Mouse (Mus musculus) C2C12 (cell line): ENCODE measurements around the gene Frmd4b. TPM values are rescaled to one million over a fixed set of nuclear protein-coding genes. Genes with fewer than 3 reads are reported as not detected.

Source experiments
- H3K27me3 ChIP-seq: one replicate; pipeline ENCODE4 v1.6.1; 2011; ENCODE audit not compliant: control insufficient read depth, insufficient read depth, insufficient read length
- H3K36me3 ChIP-seq: one replicate; pipeline ENCODE4 v1.6.1; 2011; ENCODE audit not compliant: control insufficient read depth, insufficient read depth
- H3K4me3 ChIP-seq: one replicate; pipeline ENCODE4 v1.5.1; 2011; ENCODE audit warnings: mild to moderate bottlenecking, control low read depth; ENCODE audit not compliant: poor library complexity, insufficient read depth, severe bottlenecking
- H3K79me2 ChIP-seq: one replicate; pipeline ENCODE4 v1.6.1; 2011; ENCODE audit not compliant: control insufficient read depth, insufficient read depth
- H3K79me3 ChIP-seq: one replicate; pipeline ENCODE4 v1.6.1; 2011; ENCODE audit warnings: low read depth, control low read depth
- H3ac ChIP-seq: one replicate; pipeline ENCODE3; 2011; ENCODE audit warnings: low read depth; ENCODE audit not compliant: control insufficient read depth, insufficient read length
- CEBPB ChIP-seq: IDR thresholded peaks from one replicate; pipeline ENCODE4 v1.6.1; 2011; ENCODE audit warnings: low read depth, mild to moderate bottlenecking, control low read depth, moderate library complexity
- CTCF ChIP-seq: IDR thresholded peaks from one replicate; pipeline ENCODE4 v1.5.1; 2011; ENCODE audit not compliant: control insufficient read depth, insufficient read depth, insufficient read length
- FOSL1 ChIP-seq: IDR thresholded peaks from one replicate; pipeline ENCODE4 v1.8.0; 2011; ENCODE audit warnings: mild to moderate bottlenecking, low read length; ENCODE audit not compliant: poor library complexity, insufficient read depth, severe bottlenecking
- MAX ChIP-seq: IDR thresholded peaks from one replicate; pipeline ENCODE4 v1.6.1; 2011; ENCODE audit warnings: mild to moderate bottlenecking, control low read depth
- MYOD1 ChIP-seq: IDR thresholded peaks from one replicate; pipeline ENCODE4 v1.6.1; 2011; ENCODE audit warnings: low read depth; ENCODE audit not compliant: control insufficient read depth, insufficient read length
- MYOG ChIP-seq: IDR thresholded peaks from one replicate; pipeline ENCODE4 v1.6.1; 2011; ENCODE audit not compliant: control insufficient read depth, insufficient read length; ENCODE audit errors: extremely low read depth
- USF1 ChIP-seq: IDR thresholded peaks from one replicate; pipeline ENCODE4 v1.6.1; 2011; ENCODE audit warnings: low read depth, mild to moderate bottlenecking, control low read depth, moderate library complexity
- polyA plus RNA-seq: library from polyadenylated mRNA; unstranded; fragments of >200 nt; fragmentation: generic; extraction: Trizol; gene quantifications from one replicate; pipeline ENCODE4 v1.2.1, GENCODE M21; 2012; ENCODE audit warnings: missing spikeins

Frmd4b gene
- polyA plus RNA-seq, 1 experiment, result not detected

GRCm38 (mm10) chr6:97305010-97305409, 312.3 kb downstream of the Frmd4b start:
- H3K36me3 ChIP-seq, result no peaks in the 10 kb centered on the region
- no peak for TF ChIP-seq CEBPB
- TF ChIP-seq CTCF, result no peak
- TF ChIP-seq MYOD1, result no peak
- TF ChIP-seq MYOG, result no peak
- no peak for TF ChIP-seq FOSL1
- no peak for TF ChIP-seq USF1
- TF ChIP-seq MAX, result no peak
- no peaks in the 10 kb centered on the region for H3K79me3 ChIP-seq
- H3ac ChIP-seq, result no peak overlapping the region
- H3K27me3 ChIP-seq, result no peaks in the 10 kb centered on the region
- no peak overlapping the region for H3K4me3 ChIP-seq
- no peaks in the 10 kb centered on the region for H3K79me2 ChIP-seq

GRCm38 (mm10) chr6:97303277-97304109, 313.8 kb downstream of the Frmd4b start:
- TF ChIP-seq MYOG (no peak), MYOD1 (no peak), USF1 (no peak), CEBPB (no peak), CTCF (no peak), MAX (no peak), FOSL1 (no peak)
- Histone ChIP-seq H3K27me3 (no peaks in the 10 kb centered on the region), H3ac (no peak overlapping the region), H3K79me3 (no peaks in the 10 kb centered on the region), H3K4me3 (no peak overlapping the region), H3K36me3 (no peaks in the 10 kb centered on the region), H3K79me2 (no peaks in the 10 kb centered on the region)

DNA sequence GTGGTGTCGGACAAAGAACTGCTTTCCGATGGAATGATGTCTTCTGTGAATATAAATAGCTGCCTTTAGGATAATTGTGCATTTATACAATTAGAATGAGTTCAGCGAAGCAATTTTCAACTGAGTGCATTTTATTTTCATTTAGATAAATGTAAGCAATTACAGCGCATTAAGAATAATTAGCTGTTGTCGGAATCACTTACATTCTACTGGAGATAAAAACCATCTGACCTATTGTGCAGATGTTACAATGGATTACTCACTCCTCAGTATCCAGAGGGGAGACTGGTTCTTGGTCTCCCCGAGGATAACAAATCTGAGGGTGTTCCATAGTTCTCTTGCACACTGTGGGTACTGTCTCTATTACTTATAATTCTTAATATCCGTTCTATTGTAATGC, 315.0 kb downstream of the Frmd4b start:
- no peaks in the 10 kb centered on the region for H3K79me2 ChIP-seq
- H3K27me3 ChIP-seq, result no peaks in the 10 kb centered on the region
- no peaks in the 10 kb centered on the region for H3K79me3 ChIP-seq
- H3K36me3 ChIP-seq, result no peaks in the 10 kb centered on the region
- H3K4me3 ChIP-seq, result no peak overlapping the region
- H3ac ChIP-seq, result no peak overlapping the region
- TF ChIP-seq FOSL1 (no peak), MYOD1 (no peak), CEBPB (no peak), MAX (no peak), MYOG (no peak), USF1 (no peak), CTCF (no peak)

DNA sequence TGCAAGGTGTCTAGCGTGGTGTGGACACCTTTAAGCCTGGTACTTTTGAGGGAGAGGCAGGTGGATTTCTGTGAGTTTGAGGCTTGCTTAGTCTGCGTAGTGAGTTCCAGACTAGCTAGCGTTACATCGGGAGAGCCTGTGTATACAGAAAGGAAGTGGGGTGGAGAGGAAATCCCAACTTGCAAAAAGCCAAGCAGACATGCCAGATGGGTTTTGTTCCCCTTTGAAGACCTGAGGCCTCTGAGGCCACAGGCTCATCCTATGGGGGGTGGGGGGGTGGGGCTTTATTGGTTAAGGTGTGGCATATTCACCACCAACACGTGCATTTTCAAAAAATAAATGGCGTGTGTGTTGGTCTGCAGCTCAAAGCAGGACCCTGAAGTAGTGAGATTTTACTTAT, 316.7 kb downstream of the Frmd4b start:
- Histone ChIP-seq H3K4me3 (no peak overlapping the region), H3K36me3 (no peaks in the 10 kb centered on the region), H3K79me2 (no peaks in the 10 kb centered on the region), H3K79me3 (no peaks in the 10 kb centered on the region), H3ac (no peak overlapping the region), H3K27me3 (peaks cover 8% of the 10 kb centered on the region)
- no peak for TF ChIP-seq MYOD1

- Histone ChIP-seq H3K27me3 (peaks cover 8% of the 10 kb centered on the region), H3K36me3 (no peaks in the 10 kb centered on the region), H3K79me3 (no peaks in the 10 kb centered on the region), H3K4me3 (no peak overlapping the region), H3K79me2 (no peaks in the 10 kb centered on the region), H3ac (no peak overlapping the region)
- TF ChIP-seq USF1 (no peak), CEBPB (no peak), MAX (no peak), MYOG (no peak), MYOD1 (no peak), FOSL1 (no peak), CTCF (no peak)
These were observed 317.2 kb downstream of the Frmd4b start for GRCm38 (mm10) chr6:97300180-97300579.

- Histone ChIP-seq H3K27me3 (peaks cover 17% of the 10 kb centered on the region), H3ac (no peak overlapping the region), H3K79me3 (no peaks in the 10 kb centered on the region), H3K36me3 (no peaks in the 10 kb centered on the region), H3K79me2 (no peaks in the 10 kb centered on the region), H3K4me3 (no peak overlapping the region)
- TF ChIP-seq MAX (no peak), FOSL1 (no peak), CTCF (no peak), CEBPB (no peak)
These were observed 320.2 kb downstream of the Frmd4b start for GRCm38 (mm10) chr6:97297151-97297550.
